24 mouse cellular contexts compared by ENCODE assay signal in the genomic region with DNA sequence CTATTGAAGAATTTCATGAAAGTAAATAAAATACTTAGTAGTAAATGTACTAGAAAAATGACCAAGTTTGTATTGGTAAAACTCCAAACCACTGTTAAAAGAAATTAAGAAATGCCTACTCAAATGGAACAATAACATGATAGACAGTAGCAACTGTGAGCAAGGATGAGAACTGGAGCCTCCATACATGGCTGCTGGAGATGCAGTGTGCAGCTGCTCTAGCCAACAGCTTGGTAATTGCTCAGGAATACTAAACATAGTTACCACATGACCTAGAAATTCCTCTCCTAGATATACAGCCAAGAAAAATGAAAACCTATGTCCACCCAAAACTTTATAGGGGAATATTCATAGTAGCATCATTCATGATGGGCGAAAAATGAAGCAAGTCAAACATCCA.
"Had no signal": no experiment of that assay in that cellular context is flagged by ENCODE, and none has a peak within 500 bp of the region (broad histone marks: within the 10 kb centered on the region; RNA-seq: fewer than 3 reads in every experiment).

No protein-coding gene starts in this region.

- H3K4me3 ChIP-seq: heart, embryonic 10.5 days; heart, embryonic 12.5 days; hindbrain, embryonic 10.5 days; hindbrain, embryonic 12.5 days; intestine, embryonic 15.5 days; layer of hippocampus, adult 2 months; left cerebral cortex, adult 2 months; limb, embryonic 13.5 days; liver, embryonic 12.5 days had no signal

- H3K9ac ChIP-seq: heart, embryonic 12.5 days; hindbrain, embryonic 12.5 days; hindbrain, embryonic 14.5 days; intestine, embryonic 15.5 days; limb, embryonic 13.5 days; liver, embryonic 12.5 days; liver, embryonic 14.5 days had no signal

- H3K4me1 ChIP-seq: heart, embryonic 10.5 days; hindbrain, embryonic 10.5 days; hindbrain, embryonic 12.5 days; intestine, embryonic 15.5 days; liver, embryonic 12.5 days had no signal

- H3K27ac ChIP-seq: heart, embryonic 10.5 days; hindbrain, embryonic 10.5 days; hindbrain, embryonic 12.5 days; hindbrain, embryonic 14.5 days; intestine, embryonic 15.5 days; layer of hippocampus, adult 2 months; left cerebral cortex, adult 2 months; limb, embryonic 13.5 days; liver, embryonic 12.5 days; liver, embryonic 14.5 days had no signal

- H3K4me2 ChIP-seq: heart, embryonic 12.5 days; hindbrain, embryonic 12.5 days; hindbrain, embryonic 14.5 days; intestine, embryonic 15.5 days; limb, embryonic 13.5 days; liver, embryonic 12.5 days had no signal

- DNase-seq: gastrocnemius, postnatal 14 days; gastrocnemius, postnatal 36 days; heart, adult 18-20 months; heart, postnatal 10 days; heart, postnatal 4 days; kidney, adult 18-20 months; kidney, adult 8-10 months; kidney, postnatal 10 days; kidney, postnatal 25 days; kidney, postnatal 4 days had no signal

- ATAC-seq: hindbrain, embryonic 16.5 days; inflammation-experienced regulatory T-cells, adult 6 months; intestine, embryonic 15.5 days; intestine, postnatal 0 days; liver, embryonic 12.5 days had no signal

- H3K36me3 ChIP-seq: heart, embryonic 10.5 days; heart, embryonic 12.5 days; hindbrain, embryonic 10.5 days; hindbrain, embryonic 12.5 days; intestine, embryonic 15.5 days; limb, embryonic 13.5 days; liver, embryonic 12.5 days had no signal

- H3K9me3 ChIP-seq: heart, embryonic 10.5 days; heart, embryonic 12.5 days; hindbrain, embryonic 10.5 days; hindbrain, embryonic 12.5 days; intestine, embryonic 15.5 days; limb, embryonic 13.5 days; liver, embryonic 12.5 days had no signal

- H3K27me3 ChIP-seq: heart, embryonic 12.5 days; hindbrain, embryonic 12.5 days; intestine, embryonic 15.5 days; limb, embryonic 13.5 days; liver, embryonic 12.5 days had no signal
